Mouse (Mus musculus) lung, adult 2 months (tissue): Measurements from ENCODE around the gene H2-Aa.

ENCODE experiments used
- CTCF ChIP-seq: fragments of 200-500 bp; IDR thresholded peaks from 2 replicates; pipeline ENCODE4 v1.5.1; 2011; ENCODE audit warnings: mild to moderate bottlenecking, low read length, control low read depth; ENCODE audit not compliant: insufficient read depth
- POLR2A ChIP-seq: fragments of 200-500 bp; IDR thresholded peaks from 2 replicates; pipeline ENCODE4 v1.6.1; 2011; ENCODE audit warnings: low read depth, mild to moderate bottlenecking, control low read depth, low read length, borderline replicate concordance; ENCODE audit errors: extremely low read depth

DNA sequence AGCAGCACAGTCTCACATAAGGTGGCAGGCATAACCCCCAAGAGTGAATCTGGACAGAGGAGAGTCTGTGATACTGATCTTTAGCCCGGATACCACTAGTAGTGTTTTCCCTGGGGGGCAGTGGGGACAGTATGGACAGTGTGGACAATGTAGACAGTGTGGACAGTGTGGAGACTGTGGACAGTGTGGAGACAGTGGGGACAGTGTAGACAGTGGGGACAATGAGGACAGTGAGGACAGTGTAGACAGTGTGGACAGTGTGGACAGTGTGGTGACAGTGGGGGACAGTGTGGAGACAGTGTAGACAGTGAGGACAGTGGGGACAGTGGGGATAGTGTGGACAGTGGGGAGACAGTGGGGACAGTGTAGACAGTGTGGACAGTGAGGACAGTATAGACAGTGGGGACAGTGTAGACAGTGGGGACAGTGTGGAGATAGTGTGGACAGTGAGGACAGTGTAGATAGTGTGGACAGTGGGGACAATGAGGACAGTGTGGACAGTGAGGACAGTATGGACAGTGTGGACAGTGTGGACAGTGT is 7.1 kb downstream of the H2-Aa start:
- no peak for TF ChIP-seq CTCF
- TF ChIP-seq POLR2A, result no peak
